In the genomic region with DNA sequence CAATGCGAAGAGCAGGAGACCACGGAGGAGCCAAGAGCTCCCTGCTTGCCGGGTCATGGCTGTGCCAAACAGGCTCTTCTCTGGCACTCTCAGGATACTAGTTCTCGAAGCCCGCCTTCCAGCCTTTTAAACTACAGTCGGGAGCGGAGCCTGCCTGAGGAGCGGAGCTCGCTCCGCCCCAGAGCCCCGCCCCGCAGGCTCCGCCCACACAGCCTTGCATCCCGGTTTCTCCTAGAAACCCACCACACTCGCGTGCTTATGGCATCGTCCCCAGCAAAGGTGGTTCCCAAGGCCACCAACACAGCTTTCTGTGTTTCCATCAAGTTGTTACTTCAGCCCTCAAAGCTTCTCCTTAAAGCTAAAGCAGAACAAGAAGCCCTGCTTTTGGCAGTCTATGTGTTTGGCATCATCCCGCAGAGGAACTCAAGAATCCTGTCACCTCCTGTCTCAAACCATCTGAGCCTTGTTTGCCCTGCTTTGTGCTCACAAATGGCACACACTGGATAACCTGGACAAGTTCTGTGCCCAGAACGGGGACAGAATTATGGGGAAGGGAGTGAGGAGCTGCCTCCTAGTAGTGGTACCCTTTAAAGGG, we compare ENCODE assay signal across 8 mouse cellular contexts. TPM values are rescaled to one million over a fixed set of nuclear protein-coding genes. Genes with fewer than 3 reads are reported as not detected.
DNase-seq lines count a peak whose midpoint lies in the region; ATAC-seq and TF ChIP-seq lines count a peak whose summit lies in the region.

Nmb (minus strand) TSS at position 156 of the 595 bp plus-strand sequence.

- 3% methylated on average over 19 of the region's 19 CpGs for WGBS in embryonic facial prominence, embryonic 15.5 days
- WGBS in intestine, postnatal 0 days = 3% methylated on average over 19 of the region's 19 CpGs
- WGBS in midbrain, embryonic 15.5 days = 5% methylated on average over 19 of the region's 19 CpGs

- H3K4me1 ChIP-seq in embryonic facial prominence, embryonic 15.5 days = peaks cover 29% of the 10 kb centered on the region
- 0 out of 2 replicates have a peak, but pooled peaks cover 2% of the 10 kb centered on the region for H3K4me1 ChIP-seq in intestine, postnatal 0 days (replicated peaks; ENCODE audit: control insufficient read depth, insufficient read depth, low read length)
- peaks cover 28% of the 10 kb centered on the region for H3K4me1 ChIP-seq in midbrain, embryonic 15.5 days

- peak; percentile 61 to 65 for DNase-seq in left cerebral cortex, adult 18-20 months (ENCODE audit: low spot score in 2 of 2)
- DNase-seq in left cerebral cortex, adult 11 months (ENCODE audit: low spot score) = no peak
- DNase-seq in heart, adult 18-20 months = peak; percentile 82 to 88
- DNase-seq in liver = peak; percentile 70
- peak; percentile 28 for DNase-seq in splenic B cell, adult 2 months (ENCODE audit: low read depth, low spot score)

- H3K4me3 ChIP-seq in embryonic facial prominence, embryonic 15.5 days (replicated peaks) = peak within 1 kb of the TSS; percentile 48
- H3K4me3 ChIP-seq in intestine, postnatal 0 days (ENCODE audit: low read depth, low read length) = peak within 1 kb of the TSS; percentile 46
- H3K4me3 ChIP-seq in midbrain, embryonic 15.5 days = peak within 1 kb of the TSS; percentile 30

- TF ChIP-seq CTCF in intestine, postnatal 0 days (IDR thresholded peaks at IDR 0.05; ENCODE audit: low read depth) = no peak

- peaks cover 13% of the 10 kb centered on the region; the same call in 1 of the 2 replicates for H3K36me3 ChIP-seq in embryonic facial prominence, embryonic 15.5 days
- 0 out of 2 replicates have a peak, but pooled peaks cover 17% of the 10 kb centered on the region for H3K36me3 ChIP-seq in intestine, postnatal 0 days (ENCODE audit: control insufficient read depth, insufficient read depth)
- peaks cover 3% of the 10 kb centered on the region; the same call in 1 of the 2 replicates for H3K36me3 ChIP-seq in midbrain, embryonic 15.5 days (replicated peaks)
- H3K36me3 ChIP-seq in splenic B cell, adult 2 months (ENCODE audit: control insufficient read depth, insufficient read depth, low read length, poor library complexity, severe bottlenecking) = no peaks in the 10 kb centered on the region; the same call in 1 of the 2 replicates

- peak within 1 kb of the TSS; percentile 33 for H3K9ac ChIP-seq in embryonic facial prominence, embryonic 15.5 days
- H3K9ac ChIP-seq in intestine, postnatal 0 days (ENCODE audit: low read depth, low read length) = peak within 1 kb of the TSS; percentile 48
- peak within 1 kb of the TSS; percentile 23; the same call in 1 of the 2 replicates for H3K9ac ChIP-seq in midbrain, embryonic 15.5 days

- no peak within 1 kb of the TSS for H3K27ac ChIP-seq in embryonic facial prominence, embryonic 15.5 days (replicated peaks)
- H3K27ac ChIP-seq in intestine, postnatal 0 days (ENCODE audit: low read depth, low read length) = 0 out of 2 replicates have a peak within 1 kb of the TSS, but pooled peaks have one; percentile 15
- H3K27ac ChIP-seq in midbrain, embryonic 15.5 days = peak within 1 kb of the TSS; percentile 13

- no peaks in the 10 kb centered on the region for H3K27me3 ChIP-seq in embryonic facial prominence, embryonic 15.5 days
- no peaks in the 10 kb centered on the region for H3K27me3 ChIP-seq in intestine, postnatal 0 days (replicated peaks; ENCODE audit: control insufficient read depth, insufficient read depth, low read length)
- no peaks in the 10 kb centered on the region for H3K27me3 ChIP-seq in midbrain, embryonic 15.5 days (replicated peaks)
- no peaks in the 10 kb centered on the region for H3K27me3 ChIP-seq in splenic B cell, adult 2 months (ENCODE audit: control insufficient read depth, insufficient read depth, low read length, poor library complexity, severe bottlenecking)

- ATAC-seq in embryonic facial prominence, embryonic 15.5 days (ENCODE audit: insufficient number of reproducible peaks, low FRiP score, low TSS enrichment, low read depth) = peak; percentile 31; the same call in 1 of the 2 replicates
- ATAC-seq in intestine, postnatal 0 days = 0 out of 2 replicates have a peak, but pooled peaks have one; percentile 38
- peak; percentile 18; the same call in 1 of the 2 replicates for ATAC-seq in midbrain, embryonic 15.5 days (replicated peaks)

- no peaks in the 10 kb centered on the region for H3K9me3 ChIP-seq in embryonic facial prominence, embryonic 15.5 days (replicated peaks)
- no peaks in the 10 kb centered on the region for H3K9me3 ChIP-seq in intestine, postnatal 0 days (ENCODE audit: control insufficient read depth)
- H3K9me3 ChIP-seq in midbrain, embryonic 15.5 days = no peaks in the 10 kb centered on the region

- H3K4me2 ChIP-seq in embryonic facial prominence, embryonic 15.5 days (replicated peaks) = peak within 1 kb of the TSS; percentile 89
- peak within 1 kb of the TSS; percentile 90 for H3K4me2 ChIP-seq in intestine, postnatal 0 days (replicated peaks; ENCODE audit: low read depth)
- peak within 1 kb of the TSS; percentile 63 for H3K4me2 ChIP-seq in midbrain, embryonic 15.5 days

RNA-seq across cellular contexts. Expression of gene Nmb, which starts in this region (rescaled TPM):
- total RNA-seq in left cerebral cortex, adult 18-20 months (2021) = 1 to 10 TPM; 5.3 to 6.0 TPM
- 8.4 and 9.0 TPM in 2 replicates for polyA plus RNA-seq in embryonic facial prominence, embryonic 15.5 days (2015; fragmentation: Nextera tagmentation; extraction: Ambion mirVana)
- total RNA-seq in heart, adult 18-20 months (2021) = 10 to 100 TPM in 1 of 2 experiments, 1 to 10 TPM in 1; 9.2 to 10.8 TPM
- polyA plus RNA-seq in intestine, postnatal 0 days (2015; fragmentation: Nextera tagmentation; extraction: Ambion mirVana) = 2.1 and 2.8 TPM in 2 replicates
- polyA plus RNA-seq in midbrain, embryonic 15.5 days (2015; fragmentation: Nextera tagmentation; extraction: Ambion mirVana) = 5.2 and 7.2 TPM in 2 replicates
